Mouse (Mus musculus) ES-E14 (cell line): Measurements from ENCODE around the gene Neb. TPM values are rescaled to one million over a fixed set of nuclear protein-coding genes. Genes with fewer than 3 reads are reported as not detected.

Experiments
- DNase-seq: peaks from one replicate; pipeline ENCODE4 v3.0.0-alpha.2; 2013; ENCODE audit warnings: low read depth, low spot score
- H3K27ac ChIP-seq: 2 replicates; pipeline ENCODE4 v1.5.1; 2012; ENCODE audit warnings: low read depth, mild to moderate bottlenecking, low read length, moderate library complexity, mixed read lengths; ENCODE audit not compliant: poor library complexity, insufficient read depth, severe bottlenecking
- H3K36me3 ChIP-seq: 2 replicates; pipeline ENCODE4 v1.6.1; 2012; ENCODE audit warnings: mild to moderate bottlenecking, low read length, moderate library complexity, mixed read lengths; ENCODE audit not compliant: control insufficient read depth, poor library complexity, insufficient read depth, severe bottlenecking
- H3K4me1 ChIP-seq, 2 experiments: fragments of 150-350 bp in 1 of 2; sonication (generic) in 1 of 2; 2 replicates each; pipeline ENCODE4 v1.6.1; 2012; ENCODE audit warnings: low read length in 2 of 2, mild to moderate bottlenecking in 1 of 2, mixed read lengths in 1 of 2; ENCODE audit not compliant: control insufficient read depth in 2 of 2, insufficient read depth in 2 of 2, poor library complexity in 1 of 2
- H3K4me3 ChIP-seq, 2 experiments: fragments of 150-350 bp in 1 of 2; sonication (generic) in 1 of 2; 2 replicates each; pipeline ENCODE4 v1.5.1; 2012; ENCODE audit warnings: low read length in 2 of 2, low read depth in 1 of 2, mild to moderate bottlenecking in 1 of 2, mixed read lengths in 1 of 2; ENCODE audit not compliant: insufficient read depth in 1 of 2, poor library complexity in 1 of 2, severe bottlenecking in 1 of 2
- H3K9ac ChIP-seq: 2 replicates; pipeline ENCODE4 v1.6.1; 2012; ENCODE audit warnings: low read depth, mild to moderate bottlenecking, low read length, mixed read lengths; ENCODE audit not compliant: poor library complexity, insufficient read depth, severe bottlenecking
- H3K9me3 ChIP-seq: fragments of 150-350 bp; sonication (generic); 2 replicates; pipeline ENCODE4 v1.6.1; 2012; ENCODE audit warnings: low read depth, mild to moderate bottlenecking, low read length; ENCODE audit not compliant: control insufficient read depth, insufficient read depth
- CHD2 ChIP-seq: IDR thresholded peaks from 2 replicates; pipeline ENCODE4 v1.6.1; 2014; ENCODE audit warnings: mild to moderate bottlenecking, low read depth, low read length, inconsistent platforms
- HCFC1 ChIP-seq: IDR thresholded peaks from 2 replicates; pipeline ENCODE4 v1.6.1; 2012; ENCODE audit warnings: low read length, inconsistent platforms, borderline replicate concordance; ENCODE audit not compliant: insufficient read depth
- MAFK ChIP-seq: IDR thresholded peaks from 2 replicates; pipeline ENCODE4 v1.6.1; 2014; ENCODE audit warnings: mild to moderate bottlenecking, low read depth, low read length, inconsistent platforms; ENCODE audit not compliant: insufficient read depth
- ZC3H11A ChIP-seq: IDR thresholded peaks from 2 replicates; pipeline ENCODE4 v1.6.1; 2012; ENCODE audit warnings: low read depth, mild to moderate bottlenecking, inconsistent platforms, low read length, borderline replicate concordance
- ZNF384 ChIP-seq: IDR thresholded peaks from 2 replicates; pipeline ENCODE4 v1.6.1; 2012; ENCODE audit warnings: low read depth, low read length, inconsistent platforms
- in situ Hi-C, 2 experiments: fragments of 600-800 bp; cut with MboI; formaldehyde crosslinking; loops; one replicate each; pipeline ENCODE4 v1.15.1; 2025; ENCODE audit warnings: low sequenced_read_pairs in 2 of 2, inconsistent platforms in 1 of 2; ENCODE audit not compliant: unreplicated experiment in 2 of 2
- total RNA-seq: library from RNA; depleted of rRNA; stranded (reverse); fragments of 300-350 nt; gene quantifications from 2 replicates; pipeline ENCODE4 v1.2.3, GENCODE M21; 2012

The Neb gene
- total RNA-seq, 1 experiment: 5.1 TPM

GRCm38 (mm10) chr2:52314922-52315730, 63.1 kb downstream of the Neb start:
- H3K9me3 ChIP-seq: no peaks in the 10 kb centered on the region
- H3K27ac ChIP-seq: no peak overlapping the region
- H3K4me1 ChIP-seq: no peaks in the 10 kb centered on the region
- no peak for TF ChIP-seq HCFC1
- TF ChIP-seq ZC3H11A: no peak
- no peak for TF ChIP-seq MAFK
- no peak for TF ChIP-seq CHD2
- TF ChIP-seq ZNF384: no peak
- H3K9ac ChIP-seq: no peak overlapping the region
- no peaks in the 10 kb centered on the region for H3K36me3 ChIP-seq
- H3K4me3 ChIP-seq: no peak overlapping the region
- in situ Hi-C loops: no loop called here
- no peak for DNase-seq

GRCm38 (mm10) chr2:52310757-52311156, 67.5 kb downstream of the Neb start:
- TF ChIP-seq MAFK (no peak), HCFC1 (no peak), ZNF384 (no peak), ZC3H11A (no peak), CHD2 (no peak)
- in situ Hi-C loops: no loop called here
- H3K4me3 ChIP-seq: no peak overlapping the region
- H3K9ac ChIP-seq: no peak overlapping the region
- DNase-seq: no peak
- H3K4me1 ChIP-seq: no peaks in the 10 kb centered on the region
- no peak overlapping the region for H3K27ac ChIP-seq
- no peaks in the 10 kb centered on the region for H3K9me3 ChIP-seq
- no peaks in the 10 kb centered on the region for H3K36me3 ChIP-seq

GRCm38 (mm10) chr2:52306635-52307034, 71.6 kb downstream of the Neb start:
- H3K36me3 ChIP-seq: no peaks in the 10 kb centered on the region
- no peak overlapping the region for H3K27ac ChIP-seq
- no peak for DNase-seq
- H3K9me3 ChIP-seq: no peaks in the 10 kb centered on the region
- no peaks in the 10 kb centered on the region for H3K4me1 ChIP-seq
- H3K9ac ChIP-seq: no peak overlapping the region
- in situ Hi-C loops: no loop called here
- TF ChIP-seq CHD2: no peak
- no peak for TF ChIP-seq MAFK
- TF ChIP-seq ZC3H11A: no peak
- H3K4me3 ChIP-seq: no peak overlapping the region

GRCm38 (mm10) chr2:52304554-52304953, 73.7 kb downstream of the Neb start:
- DNase-seq: no peak
- H3K36me3 ChIP-seq: no peaks in the 10 kb centered on the region
- H3K4me1 ChIP-seq: no peaks in the 10 kb centered on the region
- no peaks in the 10 kb centered on the region for H3K9me3 ChIP-seq
- H3K9ac ChIP-seq: no peak overlapping the region
- H3K27ac ChIP-seq: no peak overlapping the region
- TF ChIP-seq CHD2: no peak
- no peak for TF ChIP-seq ZC3H11A
- TF ChIP-seq MAFK: no peak
- no peak for TF ChIP-seq ZNF384
- no peak for TF ChIP-seq HCFC1
- no peak overlapping the region for H3K4me3 ChIP-seq
- in situ Hi-C loops: no loop called here

- Histone ChIP-seq H3K4me3 (no peak overlapping the region), H3K36me3 (no peaks in the 10 kb centered on the region), H3K4me1 (no peaks in the 10 kb centered on the region), H3K9ac (no peak overlapping the region), H3K9me3 (no peaks in the 10 kb centered on the region), H3K27ac (no peak overlapping the region)
- no peak for TF ChIP-seq HCFC1
- no peak for TF ChIP-seq ZNF384
- TF ChIP-seq ZC3H11A: no peak
- no peak for TF ChIP-seq CHD2
- TF ChIP-seq MAFK: no peak
- DNase-seq: no peak
- in situ Hi-C loops: no loop called here
These were observed 74.9 kb downstream of the Neb start for GRCm38 (mm10) chr2:52303405-52303804.
